Mouse (Mus musculus) liver, embryonic 14.5 days (tissue): Measurements from ENCODE around the gene Cenpe. TPM values are rescaled to one million over a fixed set of nuclear protein-coding genes. Genes with fewer than 3 reads are reported as not detected.
A peak's percentile ranks its signal among the peaks of the same experiment; 100 is the strongest.

ENCODE experiments used
- ATAC-seq: fragments of 200-750 bp; cut with Nextera tagmentation; 2 replicates; pipeline ENCODE4 v1.8.0; 2017; ENCODE audit warnings: moderate number of reproducible peaks, mild to moderate bottlenecking, moderate library complexity; ENCODE audit not compliant: insufficient read depth
- DNase-seq, 3 experiments: peaks; one replicate each; pipeline ENCODE4 v3.0.0-alpha.2; 2012 to 2013; ENCODE audit warnings: low read depth in 3 of 3, low spot score in 3 of 3
- H3K27ac ChIP-seq: fragments of 300-500 bp; sonication (generic); 2 replicates; pipeline ENCODE4 v1.5.1; 2014; ENCODE audit warnings: moderate library complexity, mild to moderate bottlenecking, control low read depth, inconsistent platforms
- H3K27me3 ChIP-seq: fragments of 300-500 bp; sonication (generic); 2 replicates; pipeline ENCODE4 v1.6.1; 2014; ENCODE audit warnings: mild to moderate bottlenecking, low read length, moderate library complexity; ENCODE audit not compliant: control insufficient read depth, insufficient read depth
- H3K36me3 ChIP-seq: fragments of 300-500 bp; sonication (generic); replicated peaks from 2 replicates; pipeline ENCODE4 v1.6.1; 2014; ENCODE audit warnings: low read depth; ENCODE audit not compliant: control insufficient read depth, insufficient read depth
- H3K4me1 ChIP-seq, 2 experiments: fragments of 200-500 bp in 1 of 2; fragments of 300-500 bp in 1 of 2; sonication (generic) in 1 of 2; replicated peaks; 2 replicates each; pipeline ENCODE4 v1.6.1; 2012 to 2014; ENCODE audit warnings: antibody characterized with exemption in 1 of 2, inconsistent platforms in 1 of 2, low read length in 1 of 2; ENCODE audit not compliant: control insufficient read depth in 2 of 2, insufficient read depth in 2 of 2
- H3K4me2 ChIP-seq: fragments of 300-500 bp; sonication (generic); 2 replicates; pipeline ENCODE4 v1.6.1; 2014; ENCODE audit warnings: low read depth, mild to moderate bottlenecking, control low read depth, moderate library complexity
- H3K4me3 ChIP-seq, 2 experiments: fragments of 200-500 bp in 1 of 2; fragments of 300-500 bp in 1 of 2; sonication (generic) in 1 of 2; 2 replicates each; pipeline ENCODE4 v1.5.1; 2012 to 2014; ENCODE audit warnings: low read depth in 2 of 2, low read length in 2 of 2, mild to moderate bottlenecking in 2 of 2, control low read depth in 1 of 2, inconsistent platforms in 1 of 2, moderate library complexity in 1 of 2; ENCODE audit not compliant: insufficient read depth in 1 of 2
- H3K9ac ChIP-seq: fragments of 300-500 bp; sonication (generic); replicated peaks from 2 replicates; pipeline ENCODE4 v1.6.1; 2014; ENCODE audit warnings: mild to moderate bottlenecking, control low read depth, moderate library complexity
- H3K9me3 ChIP-seq: fragments of 300-500 bp; sonication (generic); 2 replicates; pipeline ENCODE4 v1.6.1; 2016; ENCODE audit warnings: low read length, mixed read lengths; ENCODE audit not compliant: control insufficient read depth
- CTCF ChIP-seq: IDR thresholded peaks from 2 replicates; pipeline ENCODE4 v1.5.1; 2016; ENCODE audit warnings: antibody characterized with exemption, low read depth, control low read depth
- EP300 ChIP-seq: IDR thresholded peaks from 2 replicates; pipeline ENCODE4 v1.6.1; 2016; ENCODE audit warnings: antibody characterized with exemption, low read depth
- WGBS: fragments of 180-500 bp; shearing (Covaris S2); extraction: QIAGEN DNeasy Blood & Tissue Kit; methylation state at CpG from one replicate; pipeline ENCODE4 v1.1.7; 2014; ENCODE audit not compliant: insufficient replicate concordance; 5-methylcytosine and 5-hydroxymethylcytosine counted together
- polyA plus RNA-seq, 2 experiments: library from polyadenylated mRNA; depleted of rRNA in 1 of 2; stranded (reverse) in 1 of 2; unstranded in 1 of 2; fragments of >200 nt; fragmentation: Nextera tagmentation in 1 of 2; extraction: Ambion mirVana in 1 of 2; gene quantifications; 2 replicates each; pipeline versions ENCODE4 v1.2.1 to v1.2.3; 2012 to 2014

The Cenpe gene
- polyA plus RNA-seq, 2 experiments = 22.0 to 24.2 TPM

GRCm38 (mm10) chr3:135200409-135201303 lies 11.7 kb upstream of the Cenpe start:
- H3K4me1 ChIP-seq = no peaks in the 10 kb centered on the region
- DNase-seq (no peak), ATAC-seq (no peak)
- TF ChIP-seq CTCF (no peak), EP300 (no peak)
- H3K36me3 ChIP-seq = no peaks in the 10 kb centered on the region
- H3K9me3 ChIP-seq = no peaks in the 10 kb centered on the region
- H3K4me2 ChIP-seq = no peak overlapping the region
- WGBS = 63% methylated on average over 17 of the region's 17 CpGs
- H3K27me3 ChIP-seq = no peaks in the 10 kb centered on the region
- no peak overlapping the region for H3K4me3 ChIP-seq
- no peak overlapping the region for H3K9ac ChIP-seq
- no peak overlapping the region for H3K27ac ChIP-seq

GRCm38 (mm10) chr3:135206621-135207020 lies 5.7 kb upstream of the Cenpe start:
- Histone ChIP-seq H3K4me1 (peaks cover 0 to under 1% of the 10 kb centered on the region in 2 experiments; a peak in 2 of 4 replicates), H3K27ac (no peak overlapping the region), H3K27me3 (no peaks in the 10 kb centered on the region), H3K9me3 (no peaks in the 10 kb centered on the region), H3K36me3 (no peaks in the 10 kb centered on the region), H3K4me3 (no peak overlapping the region), H3K9ac (no peak overlapping the region), H3K4me2 (no peak overlapping the region)
- no peak for ATAC-seq
- WGBS = 40% methylated on average over 4 of the region's 4 CpGs
- DNase-seq = no peak
- TF ChIP-seq EP300 (no peak), CTCF (peak; percentile 36; the same call in 1 of the 2 replicates)

- Histone ChIP-seq H3K4me2 (peak overlapping the region; percentile 89), H3K27ac (peak overlapping the region; percentile 47), H3K4me1 (peaks cover 5 to 11% of the 10 kb centered on the region in 2 experiments), H3K4me3 (peak overlapping the region; percentile 79 to 96), H3K36me3 (peaks cover 28% of the 10 kb centered on the region), H3K9ac (peak overlapping the region; percentile 90), H3K9me3 (no peaks in the 10 kb centered on the region), H3K27me3 (no peaks in the 10 kb centered on the region)
- DNase-seq = peak in 1 of 3 experiments; percentile 31
- TF ChIP-seq CTCF = no peak
- TF ChIP-seq EP300 = no peak
- peak; percentile 72 for ATAC-seq
- WGBS = under 1% methylated on average over 26 of the region's 26 CpGs
Observed at GRCm38 (mm10) chr3:135212658-135213350, 467 bp downstream of the Cenpe start.

- H3K4me3 ChIP-seq = no peak overlapping the region
- DNase-seq = no peak
- 62% methylated on average over 3 of the region's 3 CpGs for WGBS
- no peak overlapping the region for H3K27ac ChIP-seq
- no peak overlapping the region for H3K9ac ChIP-seq
- no peak overlapping the region for H3K4me2 ChIP-seq
- H3K27me3 ChIP-seq = no peaks in the 10 kb centered on the region
- TF ChIP-seq CTCF (no peak), EP300 (no peak)
- no peaks in the 10 kb centered on the region for H3K4me1 ChIP-seq
- no peaks in the 10 kb centered on the region for H3K9me3 ChIP-seq
- H3K36me3 ChIP-seq = peaks cover 71% of the 10 kb centered on the region
- ATAC-seq = no peak
Observed at GRCm38 (mm10) chr3:135232058-135232457, 19.7 kb downstream of the Cenpe start.

GRCm38 (mm10) chr3:135232462-135232861 lies 20.1 kb downstream of the Cenpe start:
- H3K4me3 ChIP-seq = no peak overlapping the region
- WGBS = 89% methylated on average over 3 of the region's 3 CpGs
- no peak for ATAC-seq
- no peaks in the 10 kb centered on the region for H3K4me1 ChIP-seq
- H3K27me3 ChIP-seq = no peaks in the 10 kb centered on the region
- H3K4me2 ChIP-seq = no peak overlapping the region
- H3K27ac ChIP-seq = no peak overlapping the region
- H3K9me3 ChIP-seq = no peaks in the 10 kb centered on the region
- peaks cover 75% of the 10 kb centered on the region for H3K36me3 ChIP-seq
- no peak for TF ChIP-seq EP300
- no peak for TF ChIP-seq CTCF
- DNase-seq = no peak
- no peak overlapping the region for H3K9ac ChIP-seq
